Mouse (Mus musculus) adrenal gland, postnatal 10 days (tissue): ENCODE data around the gene Tex28. TPM values are rescaled to one million over a fixed set of nuclear protein-coding genes. Genes with fewer than 3 reads are reported as not detected.
"Not testable (repeated sequence)": the region's sequence is repeated elsewhere in the genome, so short reads cannot be mapped to it uniquely, and the experiment has no call there.

ENCODE experiments used
- DNase-seq: peaks from one replicate; pipeline ENCODE4 v3.0.0; 2021; ENCODE audit warnings: mixed read lengths
- long read RNA-seq, 2 experiments: library from polyadenylated mRNA; stranded (forward); transcript quantifications; one replicate each; pipeline ENCODE4 v2.0.0; 2021
- total RNA-seq, 2 experiments: library from RNA; stranded (reverse); gene quantifications; 2 replicates each; pipeline ENCODE4 v1.2.3; 2021

The Tex28 gene
- total RNA-seq = not detected
- long read RNA-seq, experiment 1 = 0 reads
- long read RNA-seq, experiment 2 = 0 reads

DNA sequence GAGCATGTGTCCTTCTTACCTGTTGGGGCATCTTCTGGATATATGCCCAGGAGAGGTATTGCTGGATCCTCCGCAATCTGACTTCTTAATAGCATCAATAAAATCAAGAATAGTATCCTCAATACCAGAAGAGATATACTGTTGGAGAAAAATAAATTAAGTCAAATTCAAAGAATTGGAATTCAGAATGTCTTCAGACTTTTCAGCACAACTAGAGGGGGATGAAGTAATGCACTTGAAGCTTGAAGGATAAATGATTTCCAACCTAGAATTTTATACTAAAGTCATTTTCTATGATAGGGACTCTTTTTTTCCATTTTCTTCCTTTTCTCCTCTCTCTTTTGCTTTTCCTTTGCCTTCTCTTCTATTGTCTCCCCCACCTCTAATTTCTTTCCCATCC lies at the start of gene Tex28:
Gene Tex28 (minus strand): TSS at position 101 of the 400 bp plus-strand sequence.
- DNase-seq = no peak

- DNase-seq = no peak
Measured at GRCm38 (mm10) chrX:74203556-74203955, 35.9 kb upstream of the Tex28 start.

- DNase-seq = no peak
Measured at GRCm38 (mm10) chrX:74176959-74177358, 9.3 kb upstream of the Tex28 start, which contains the start of gene Tktl1. TSS of gene Tktl1 (plus strand) at chrX:74177259.

DNA sequence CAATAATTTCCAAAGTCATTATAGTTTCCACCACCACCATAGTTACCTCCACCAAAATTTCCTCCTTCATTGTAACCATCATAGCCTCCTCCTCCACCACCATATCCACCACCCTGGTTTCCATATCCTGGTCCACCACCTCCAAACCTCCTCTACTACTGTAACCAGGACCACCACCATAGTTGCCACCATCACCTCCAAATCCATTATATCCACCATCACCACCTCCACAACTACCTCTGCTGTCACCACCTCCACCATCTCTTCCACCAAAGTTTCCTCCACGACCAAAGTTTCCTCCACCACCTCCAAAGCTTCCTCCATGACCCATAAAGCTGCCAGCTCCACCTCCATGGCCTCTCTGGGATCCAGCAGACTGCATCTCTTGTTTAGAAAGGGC lies 32.4 kb downstream of the Tex28 start, which contains the start of gene Mecp2:
Gene Mecp2 (minus strand): TSS at position 101 of the 400 bp plus-strand sequence.
- DNase-seq = not testable (repeated sequence)

- DNase-seq = no peak
Measured at GRCm38 (mm10) chrX:74127164-74127563, 40.5 kb downstream of the Tex28 start, which contains the start of gene Opn1mw. TSS of gene Opn1mw (plus strand) at chrX:74127464.

GRCm38 (mm10) chrX:74124975-74125374 lies 42.7 kb downstream of the Tex28 start:
- DNase-seq = peak; percentile 2

- DNase-seq = peak; percentile 69
Measured at GRCm38 (mm10) chrX:74115511-74115910, 52.1 kb downstream of the Tex28 start.

DNA sequence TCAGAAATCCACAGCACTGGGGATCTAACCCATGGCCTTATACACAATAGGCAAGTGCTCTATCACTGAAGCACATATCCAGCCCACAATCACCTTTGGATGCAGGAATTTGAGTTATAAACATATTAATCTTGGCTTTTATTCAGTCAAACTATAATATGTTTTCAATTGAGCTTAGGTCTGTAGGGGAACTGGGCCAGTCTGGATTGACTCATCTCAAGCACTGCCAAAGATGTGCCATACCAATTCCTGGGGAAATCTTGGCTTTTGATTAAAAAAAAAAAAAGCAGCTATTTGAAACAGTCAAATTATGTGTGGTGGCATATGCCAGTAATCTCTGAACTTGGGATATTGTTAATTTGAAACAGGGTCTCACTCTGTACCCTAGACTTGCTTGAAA lies 53.6 kb downstream of the Tex28 start:
- no peak for DNase-seq

- DNase-seq = no peak
Measured at GRCm38 (mm10) chrX:74108747-74109146, 58.9 kb downstream of the Tex28 start.

GRCm38 (mm10) chrX:74105916-74106315 lies 61.7 kb downstream of the Tex28 start:
- no peak for DNase-seq

GRCm38 (mm10) chrX:74103457-74104188 lies 64.0 kb downstream of the Tex28 start:
- peak; percentile 3 for DNase-seq

Other genes starting within 250 kb of the Tex28 start
- 1 to 10 TPM; 7.9 to 9.2 TPM for gene Arhgap4, start 246.0 kb downstream of the Tex28 start, total RNA-seq
- gene Naa10, start 245.9 kb downstream of the Tex28 start, total RNA-seq = 10 to 100 TPM; 86.5 to 99.0 TPM
- gene Renbp, start 237.0 kb downstream of the Tex28 start, total RNA-seq = 10 to 100 TPM; 17.4 to 19.2 TPM
- 10 to 100 TPM; 51.0 to 74.9 TPM for gene Hcfc1, start 201.5 kb downstream of the Tex28 start, total RNA-seq
- gene Irak1, start 143.9 kb downstream of the Tex28 start, total RNA-seq = 10 to 100 TPM; 82.2 to 96.8 TPM
- gene Opn1mw, start 40.4 kb downstream of the Tex28 start, total RNA-seq = not detected
- gene Mecp2, start 32.5 kb downstream of the Tex28 start, total RNA-seq = 10 to 100 TPM; 30.1 to 34.9 TPM
- not detected for gene Tktl1, start 9.4 kb upstream of the Tex28 start, total RNA-seq
- 100 to 1,000 TPM; 151 to 183 TPM for gene Flna, start 82.0 kb upstream of the Tex28 start, total RNA-seq
- gene Emd, start 86.8 kb upstream of the Tex28 start, total RNA-seq = 10 to 100 TPM; 38.0 to 45.0 TPM
- gene Rpl10, start 103.0 kb upstream of the Tex28 start, total RNA-seq = 100 to 1,000 TPM; 377 to 392 TPM
- gene Taz, start 114.1 kb upstream of the Tex28 start, total RNA-seq = 10 to 100 TPM; 57.6 to 90.8 TPM
- gene Dnase1l1, start 114.5 kb upstream of the Tex28 start, total RNA-seq = 10 to 100 TPM; 10.5 to 19.1 TPM
- 100 to 1,000 TPM; 121 to 125 TPM for gene Atp6ap1, start 129.3 kb upstream of the Tex28 start, total RNA-seq
- 100 to 1,000 TPM; 135 to 153 TPM for gene Gdi1, start 137.2 kb upstream of the Tex28 start, total RNA-seq
- 10 to 100 TPM; 44.1 to 45.9 TPM for gene Fam50a, start 145.2 kb upstream of the Tex28 start, total RNA-seq
- 10 to 100 TPM in 1 of 2 experiments, 1 to 10 TPM in 1; 7.4 to 10.9 TPM for gene Plxna3, start 161.2 kb upstream of the Tex28 start, total RNA-seq
- 10 to 100 TPM; 64.9 to 73.8 TPM for gene Lage3, start 185.8 kb upstream of the Tex28 start, total RNA-seq
- gene Ubl4a, start 205.4 kb upstream of the Tex28 start, total RNA-seq = 10 to 100 TPM; 43.6 to 46.0 TPM
- 10 to 100 TPM; 12.4 to 15.9 TPM for gene Slc10a3, start 205.5 kb upstream of the Tex28 start, total RNA-seq
- gene Fam3a, start 225.4 kb upstream of the Tex28 start, total RNA-seq = 10 to 100 TPM; 23.6 to 26.0 TPM
- 10 to 100 TPM; 49.7 to 59.3 TPM for gene Ikbkg, start 225.5 kb upstream of the Tex28 start, total RNA-seq